Mouse (Mus musculus): ENCODE measurements around the gene 1190005I06Rik.

Gene 1190005I06Rik

DNA sequence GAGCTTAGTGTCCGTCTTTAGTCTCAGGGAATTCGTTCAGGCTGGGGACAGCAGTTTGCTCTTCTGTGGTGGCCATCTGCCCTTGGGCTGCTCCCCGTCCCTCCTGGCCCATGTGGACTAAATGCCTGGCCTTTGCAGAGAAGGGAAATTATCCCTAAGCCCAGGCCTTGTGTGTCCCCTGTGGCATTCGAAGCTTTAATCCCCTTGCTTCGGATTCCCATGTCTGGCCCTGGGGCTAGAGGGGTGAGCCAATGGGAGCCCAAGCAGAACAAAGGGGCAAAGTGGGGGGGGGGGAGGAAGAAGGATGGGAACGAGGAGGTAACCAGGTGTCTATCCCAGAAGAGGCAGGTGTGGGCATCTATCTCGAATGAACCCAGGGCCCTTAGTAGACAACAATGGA lies at the start of gene 1190005I06Rik:
Gene 1190005I06Rik, minus strand, starts transcription at position 101 of the 400 bp plus-strand sequence.
- no peak for DNase-seq

GRCm38 (mm10) chr8:120696401-120697153 lies 49.1 kb upstream of the 1190005I06Rik start:
- peak; percentile 47 for DNase-seq

- peak; percentile 72 for DNase-seq
These were observed 46.5 kb upstream of the 1190005I06Rik start for GRCm38 (mm10) chr8:120693861-120694493.

GRCm38 (mm10) chr8:120692934-120693333 lies 45.5 kb upstream of the 1190005I06Rik start:
- DNase-seq: no peak

GRCm38 (mm10) chr8:120688511-120688910 lies 41.1 kb upstream of the 1190005I06Rik start:
- no peak for DNase-seq

- DNase-seq: peak; percentile 58
These were observed 40.4 kb upstream of the 1190005I06Rik start for GRCm38 (mm10) chr8:120687786-120688185.

- no peak for DNase-seq
These were observed 39.1 kb upstream of the 1190005I06Rik start for GRCm38 (mm10) chr8:120686576-120686975.

GRCm38 (mm10) chr8:120686051-120686450 lies 38.6 kb upstream of the 1190005I06Rik start:
- DNase-seq: peak; percentile 75

DNA sequence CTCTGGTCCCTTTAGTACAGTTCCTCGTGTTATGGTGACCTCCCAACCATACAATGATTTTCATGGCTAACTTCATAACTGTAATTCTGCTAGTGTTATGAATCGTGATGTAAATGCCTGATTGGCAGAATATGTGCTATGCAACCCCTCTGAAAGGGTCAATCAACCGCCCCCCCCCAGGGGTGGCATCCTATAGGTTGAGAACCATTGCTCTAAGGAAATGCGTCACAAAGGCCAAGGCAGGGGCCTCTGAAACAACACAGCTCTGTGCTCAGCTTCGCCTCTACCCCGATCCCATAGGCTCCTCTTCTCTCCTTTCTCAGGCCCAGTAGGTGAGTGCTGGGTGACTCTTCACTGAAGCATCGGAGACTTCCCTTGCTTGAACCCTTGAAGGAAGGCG lies 38.2 kb upstream of the 1190005I06Rik start:
- DNase-seq: no peak

DNA sequence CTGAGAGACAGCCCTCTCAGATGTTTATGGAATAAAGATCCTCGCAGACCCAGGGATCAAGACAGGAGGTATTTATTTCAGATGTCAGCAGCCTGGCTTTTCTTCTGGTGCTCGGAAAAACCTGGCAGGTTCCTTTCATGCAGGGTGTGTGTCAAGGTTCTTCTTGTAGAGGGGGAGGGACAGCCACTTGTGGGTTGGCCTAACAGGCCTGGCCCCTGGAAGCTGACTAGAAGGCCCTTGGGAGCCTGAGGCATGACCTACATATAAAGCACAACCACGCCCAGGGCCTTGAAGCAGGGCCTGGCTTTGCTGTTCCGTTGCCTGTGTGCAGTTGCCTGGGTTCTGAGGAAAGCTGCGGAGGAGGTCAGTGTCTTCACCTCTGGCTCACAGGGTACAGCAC lies 37.7 kb upstream of the 1190005I06Rik start:
- DNase-seq: peak; percentile 80

GRCm38 (mm10) chr8:120684082-120684481 lies 36.6 kb upstream of the 1190005I06Rik start:
- no peak for DNase-seq

DNA sequence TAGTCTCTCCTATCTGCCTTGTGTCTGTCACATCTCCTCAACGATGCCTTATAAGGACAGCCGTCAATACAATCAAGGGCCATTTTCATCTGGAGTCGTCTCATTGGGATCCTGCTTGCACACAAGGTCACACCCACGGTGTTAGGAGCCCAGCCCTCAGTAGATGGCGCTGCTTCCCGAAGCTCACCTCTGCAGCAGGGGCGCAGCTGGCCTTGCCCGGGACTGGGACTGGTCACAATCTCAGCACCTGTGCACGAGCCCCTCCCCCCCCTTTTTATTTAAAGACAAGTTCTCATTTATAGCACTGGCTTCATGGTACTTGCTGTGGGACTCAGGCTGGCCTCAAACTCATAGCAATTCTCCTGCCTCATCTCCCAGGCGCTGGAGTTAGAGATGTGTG lies 36.2 kb upstream of the 1190005I06Rik start:
- peak; percentile 88 for DNase-seq

GRCm38 (mm10) chr8:120681113-120681512 lies 33.7 kb upstream of the 1190005I06Rik start:
- DNase-seq: no peak

DNA sequence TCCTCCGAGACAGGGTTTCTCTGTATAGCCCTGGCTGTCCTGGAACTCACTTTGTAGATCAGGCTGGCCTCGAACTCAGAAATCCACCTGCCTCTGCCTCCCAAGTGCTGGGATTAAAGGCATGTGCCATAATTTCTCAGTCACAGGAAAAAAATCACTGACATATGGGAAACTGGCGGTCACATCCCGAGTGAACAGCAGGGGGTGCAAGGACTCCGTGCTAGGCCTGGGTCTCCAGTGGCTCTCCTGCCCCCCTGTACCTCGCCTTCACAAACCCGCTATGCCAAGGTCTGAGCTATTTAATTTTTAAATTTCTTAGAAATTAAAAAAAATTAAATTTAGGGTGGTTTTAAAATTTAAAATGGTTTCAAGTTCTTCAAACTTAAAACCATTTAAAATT lies 33.0 kb upstream of the 1190005I06Rik start:
- peak; percentile 67 for DNase-seq

DNA sequence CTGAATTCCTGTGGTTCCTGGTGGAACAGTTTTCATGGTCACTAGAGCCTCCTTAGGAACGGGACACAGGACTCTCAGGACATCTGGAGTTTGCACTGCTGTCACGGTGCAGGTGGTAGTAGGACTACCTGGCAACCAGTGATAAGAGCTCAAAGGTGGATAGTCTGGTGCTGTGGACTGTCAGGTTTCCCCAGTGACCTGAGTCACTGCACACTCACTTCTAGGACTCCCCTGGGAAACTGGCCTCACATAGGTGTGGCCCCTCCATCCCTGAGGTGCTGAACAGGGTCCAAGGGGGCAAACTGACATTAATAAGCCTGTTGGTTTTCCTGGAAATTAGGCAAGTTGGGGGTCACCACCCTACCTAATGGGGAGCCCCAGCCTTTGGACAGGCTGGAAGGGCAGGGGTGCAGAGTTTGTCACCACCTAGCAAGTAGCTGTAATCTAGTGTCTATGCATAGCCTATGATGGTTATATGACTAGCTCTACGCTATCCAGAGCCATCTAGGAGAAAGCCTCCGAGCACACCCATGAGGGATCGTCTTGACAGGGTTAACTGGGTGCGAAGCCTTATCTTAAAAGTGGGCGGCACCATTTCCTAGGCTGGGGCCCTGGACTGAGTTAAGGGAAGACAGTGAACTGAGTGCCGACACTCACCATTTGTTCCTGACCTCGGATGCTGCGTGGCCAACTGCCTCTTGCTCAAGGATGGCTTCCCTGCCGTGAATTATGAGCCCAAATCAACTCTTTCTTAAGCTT lies 32.4 kb upstream of the 1190005I06Rik start:
- DNase-seq: no peak

DNA sequence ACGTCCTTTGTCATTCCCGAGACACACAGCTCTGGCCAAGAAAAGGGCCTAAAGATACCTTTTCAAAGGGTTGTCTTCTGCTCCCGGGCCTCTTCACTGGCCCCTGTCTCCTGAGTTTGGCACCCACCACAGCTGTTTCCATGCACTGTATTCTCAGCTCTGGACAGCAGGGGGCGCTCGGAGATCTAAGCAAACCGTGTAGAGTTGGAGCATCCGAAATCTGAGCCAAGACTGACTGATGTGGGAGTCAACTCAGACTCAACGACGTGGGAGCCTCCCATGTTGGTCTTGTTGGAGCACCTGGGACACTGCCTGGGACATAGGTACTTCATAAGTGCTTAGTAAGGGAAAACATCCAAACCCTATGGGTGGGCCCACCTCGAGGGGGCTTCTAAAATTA lies 31.0 kb upstream of the 1190005I06Rik start:
- DNase-seq: peak; percentile 92

GRCm38 (mm10) chr8:120675718-120676117 lies 28.3 kb upstream of the 1190005I06Rik start:
- no peak for DNase-seq

GRCm38 (mm10) chr8:120673298-120673697 lies 25.9 kb upstream of the 1190005I06Rik start:
- DNase-seq: no peak

DNA sequence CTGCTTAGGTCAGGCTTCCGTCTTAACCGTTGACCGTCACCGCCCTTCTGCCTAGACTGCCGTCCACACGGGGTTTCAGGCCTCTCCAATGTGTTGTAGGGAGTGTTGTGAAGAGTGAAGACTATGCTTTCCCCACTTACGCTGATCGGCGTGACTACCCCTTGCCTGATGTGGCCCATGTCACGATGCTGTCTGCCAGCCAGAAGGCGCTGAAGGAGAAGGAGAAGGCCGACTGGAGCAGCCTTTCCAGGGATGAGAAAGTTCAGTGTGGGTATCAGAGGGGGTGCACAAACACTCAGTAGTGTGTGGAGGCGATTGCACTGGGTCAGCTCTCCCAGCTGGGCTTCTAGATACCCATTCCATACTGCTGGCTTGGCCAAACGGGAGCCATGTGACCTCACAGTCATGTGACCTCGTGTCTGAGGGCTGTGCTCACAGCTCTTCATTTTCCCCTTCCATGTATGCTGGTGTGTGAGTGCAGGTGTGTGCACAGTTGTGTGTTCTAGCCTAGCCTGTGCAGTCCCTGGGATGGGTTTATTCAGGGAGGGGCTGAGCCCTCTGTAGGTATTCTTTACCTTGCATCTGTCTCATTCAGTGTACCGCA lies 25.3 kb upstream of the 1190005I06Rik start:
- no peak for DNase-seq

DNA sequence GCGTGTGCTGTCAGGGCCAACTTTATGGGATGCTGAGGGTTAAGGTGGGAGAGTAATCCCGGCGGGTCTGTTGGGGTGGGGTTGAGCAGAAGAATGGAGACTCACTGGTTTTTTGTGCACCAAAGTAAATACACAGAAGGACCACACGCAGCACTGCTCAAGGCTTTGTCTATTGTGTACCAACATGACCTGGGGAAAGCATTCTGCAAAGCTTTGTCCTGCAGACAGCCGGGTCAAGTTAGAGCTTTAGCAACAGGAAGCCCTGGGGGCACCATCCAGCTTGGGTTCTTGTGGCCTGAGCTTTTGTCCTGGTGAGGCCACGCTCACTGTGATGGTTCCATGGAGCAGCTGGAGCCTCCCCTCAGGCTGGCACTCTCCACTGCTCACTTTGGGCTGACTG lies 24.3 kb upstream of the 1190005I06Rik start:
- no peak for DNase-seq

- DNase-seq: peak; percentile 15
These were observed 21.0 kb upstream of the 1190005I06Rik start, which contains the start of gene Emc8 for GRCm38 (mm10) chr8:120668374-120668905. Emc8 (minus strand) TSS chr8:120668573.

GRCm38 (mm10) chr8:120667561-120668373 lies 20.3 kb upstream of the 1190005I06Rik start, which contains the start of the genes Gm27021 and Cox4i1:
Gm27021 (minus strand) TSS chr8:120668079.
Cox4i1 (plus strand) TSS chr8:120668222.
- peak; percentile 93 for DNase-seq
